Mouse (Mus musculus) left cerebral cortex, postnatal 36 days (tissue): ENCODE results near the gene Lta. TPM values are rescaled to one million over a fixed set of nuclear protein-coding genes. Genes with fewer than 3 reads are reported as not detected.

Experiments used
- microRNA-seq: library from miRNA; unstranded; fragments of <30 nt; microRNA quantifications from one replicate; pipeline ENCODE4 v1.2.0, GENCODE M21; 2022
- total RNA-seq, 2 experiments: library from RNA; stranded (reverse); gene quantifications; 2 replicates each; pipeline ENCODE4 v1.2.3; 2021

Gene Lta
- total RNA-seq, 2 experiments from 2014 or later = 0.44 to 1.1 TPM

Small RNA genes lying within 50 kb of the gene (microRNA-seq; reads per million reads assigned to microRNA genes)
- gene Mir6973a (not detected), gene Mir6974 (not detected), gene Mir6975 (1.5 reads per million), gene Mir8094 (not detected)

Other genes starting within 250 kb of the Lta start
- gene Hspa1b, start 246.1 kb downstream of the Lta start, total RNA-seq = 10 to 100 TPM; 12.9 to 23.4 TPM
- not detected for gene Gm20481, start 235.4 kb downstream of the Lta start, total RNA-seq
- gene Hspa1a, start 233.2 kb downstream of the Lta start, total RNA-seq = 10 to 100 TPM; 11.9 to 13.7 TPM
- under 1 TPM in 1 of 2 experiments, not detected in 1; 0.32 TPM for gene Hspa1l, start 232.6 kb downstream of the Lta start, total RNA-seq
- gene Lsm2, start 223.5 kb downstream of the Lta start, total RNA-seq = 10 to 100 TPM; 19.4 to 19.8 TPM
- 10 to 100 TPM; 38.2 to 47.2 TPM for gene Vars, start 204.4 kb downstream of the Lta start, total RNA-seq
- under 1 TPM; 0.48 to 0.57 TPM for gene Vwa7, start 188.8 kb downstream of the Lta start, total RNA-seq
- gene Sapcd1, start 177.3 kb downstream of the Lta start, total RNA-seq = under 1 TPM in 1 of 2 experiments, not detected in 1; 0.79 TPM
- under 1 TPM in 1 of 2 experiments, not detected in 1; 0.66 TPM for gene Msh5, start 158.6 kb downstream of the Lta start, total RNA-seq
- gene Clic1, start 155.4 kb downstream of the Lta start, total RNA-seq = 1 to 10 TPM; 8.4 to 8.5 TPM
- gene Ddah2, start 146.3 kb downstream of the Lta start, total RNA-seq = 10 to 100 TPM; 13.9 to 14.0 TPM
- gene Ly6g6c, start 140.0 kb downstream of the Lta start, total RNA-seq = not detected
- gene Mpig6b, start 139.2 kb downstream of the Lta start, total RNA-seq = not detected
- 1 to 10 TPM; 3.8 to 3.9 TPM for gene Ly6g6e, start 128.4 kb downstream of the Lta start, total RNA-seq
- gene Ly6g6d, start 127.3 kb downstream of the Lta start, total RNA-seq = 1 to 10 TPM in 1 of 2 experiments, under 1 TPM in 1; 0.63 to 1.5 TPM
- gene Ly6g6f, start 119.7 kb downstream of the Lta start, total RNA-seq = not detected
- 100 to 1,000 TPM; 115 to 117 TPM for gene Abhd16a, start 116.1 kb downstream of the Lta start, total RNA-seq
- gene Ly6g5c, start 97.1 kb downstream of the Lta start, total RNA-seq = not detected
- under 1 TPM in 1 of 2 experiments, not detected in 1; 0.45 TPM for gene Ly6g5b, start 89.9 kb downstream of the Lta start, total RNA-seq
- 10 to 100 TPM; 15.5 to 19.0 TPM for gene Gpank1, start 83.9 kb downstream of the Lta start, total RNA-seq
- gene Csnk2b, start 83.3 kb downstream of the Lta start, total RNA-seq = 100 to 1,000 TPM; 174 to 177 TPM
- gene D17H6S53E, start 79.0 kb downstream of the Lta start, total RNA-seq = 10 to 100 TPM; 26.7 to 31.0 TPM
- not detected for gene Apom, start 73.3 kb downstream of the Lta start, total RNA-seq
- 100 to 1,000 TPM; 302 to 324 TPM for gene Bag6, start 70.2 kb downstream of the Lta start, total RNA-seq
- gene Prrc2a, start 40.5 kb downstream of the Lta start, total RNA-seq = 100 to 1,000 TPM; 261 to 307 TPM
- gene Aif1, start 29.3 kb downstream of the Lta start, total RNA-seq = 10 to 100 TPM in 1 of 2 experiments, 1 to 10 TPM in 1; 9.1 to 13.0 TPM
- gene Lst1, start 16.9 kb downstream of the Lta start, total RNA-seq = 1 to 10 TPM; 8.6 to 9.9 TPM
- 1 to 10 TPM; 1.1 to 1.3 TPM for gene Ltb, start 10.9 kb downstream of the Lta start, total RNA-seq
- under 1 TPM in 1 of 2 experiments, not detected in 1; 0.25 TPM for gene Tnf, start 3.3 kb downstream of the Lta start, total RNA-seq
- not detected for gene Gm16181, start 15.5 kb upstream of the Lta start, total RNA-seq
- gene Atp6v1g2, start 28.3 kb upstream of the Lta start, total RNA-seq = 100 to 1,000 TPM; 514 to 593 TPM
- 10 to 100 TPM; 15.5 to 16.6 TPM for gene Nfkbil1, start 30.4 kb upstream of the Lta start, total RNA-seq
- 100 to 1,000 TPM; 189 to 214 TPM for gene Ddx39b, start 36.4 kb upstream of the Lta start, total RNA-seq
- 10 to 100 TPM; 19.6 to 23.3 TPM for gene H2-D1, start 57.4 kb upstream of the Lta start, total RNA-seq
- under 1 TPM; 0.39 to 0.74 TPM for gene H2-Q1, start 115.1 kb upstream of the Lta start, total RNA-seq
- under 1 TPM in 1 of 2 experiments, not detected in 1; 0.43 TPM for gene H2-Q2, start 136.9 kb upstream of the Lta start, total RNA-seq
- 1 to 10 TPM; 1.7 to 1.9 TPM for gene H2-Q4, start 174.3 kb upstream of the Lta start, total RNA-seq
- gene H2-Q6, start 219.5 kb upstream of the Lta start, total RNA-seq = under 1 TPM in 1 of 2 experiments, not detected in 1; 0.52 TPM
- gene H2-Q7, start 233.8 kb upstream of the Lta start, total RNA-seq = under 1 TPM; 0.36 to 0.37 TPM